Mouse (Mus musculus) liver, postnatal 0 days (tissue): ENCODE data around the gene Ffar3.

Experiments used
- CTCF ChIP-seq: sonication (generic); IDR thresholded peaks from 2 replicates; pipeline ENCODE4 v1.5.1; 2016; ENCODE audit warnings: antibody characterized with exemption, low read depth
- EP300 ChIP-seq: IDR thresholded peaks from 2 replicates; pipeline ENCODE4 v1.6.1; 2016; ENCODE audit warnings: antibody characterized with exemption, low read depth, mild to moderate bottlenecking

DNA sequence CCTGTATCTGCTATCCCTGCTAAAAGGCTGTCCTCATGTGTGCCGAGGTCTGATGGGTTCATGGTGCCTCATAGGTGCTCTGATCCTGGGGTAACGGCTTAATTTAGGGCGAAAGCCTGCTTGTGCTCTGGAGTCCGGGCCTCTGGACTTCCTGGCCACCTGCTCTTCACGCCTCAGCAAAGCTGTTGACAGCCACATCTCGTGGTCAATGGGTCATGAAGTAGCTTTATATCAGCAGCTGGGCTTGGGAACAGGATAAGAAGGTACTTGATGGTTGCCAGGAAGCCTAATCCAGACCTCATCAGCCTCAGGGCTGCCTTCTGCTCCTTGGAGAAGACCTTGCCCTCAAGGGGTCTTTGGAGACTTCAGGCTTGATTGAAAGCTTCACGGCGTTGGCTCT, 7.4 kb upstream of the Ffar3 start:
- TF ChIP-seq CTCF, result no peak
- no peak for TF ChIP-seq EP300
